Mouse (Mus musculus) heart, embryonic 16.5 days (tissue): Measurements from ENCODE around the gene 1810024B03Rik. TPM values are rescaled to one million over a fixed set of nuclear protein-coding genes. Genes with fewer than 3 reads are reported as not detected.

ENCODE experiments used
- ATAC-seq: fragments of 200-750 bp; cut with Nextera tagmentation; replicated peaks from 2 replicates; pipeline ENCODE4 v1.8.0; 2017; ENCODE audit warnings: moderate number of reproducible peaks; ENCODE audit not compliant: insufficient read depth, low FRiP score; ENCODE audit errors: extremely low read depth
- H3K27ac ChIP-seq: fragments of 300-500 bp; sonication (generic); 2 replicates; pipeline ENCODE4 v1.5.1; 2014; ENCODE audit warnings: mild to moderate bottlenecking, low read length, control low read depth, moderate library complexity
- H3K27me3 ChIP-seq: fragments of 300-500 bp; sonication (generic); 2 replicates; pipeline ENCODE4 v1.6.1; 2014; ENCODE audit warnings: low read length, mixed read lengths; ENCODE audit not compliant: control insufficient read depth, insufficient read depth
- H3K36me3 ChIP-seq: fragments of 300-500 bp; sonication (generic); 2 replicates; pipeline ENCODE4 v1.6.1; 2014; ENCODE audit not compliant: control insufficient read depth, insufficient read depth
- H3K4me1 ChIP-seq: fragments of 300-500 bp; sonication (generic); 2 replicates; pipeline ENCODE4 v1.6.1; 2014; ENCODE audit warnings: low read length, mixed read lengths; ENCODE audit not compliant: control insufficient read depth, insufficient read depth
- H3K4me2 ChIP-seq: fragments of 300-500 bp; sonication (generic); 2 replicates; pipeline ENCODE4 v1.6.1; 2014; ENCODE audit warnings: low read depth, mild to moderate bottlenecking, control low read depth, low read length
- H3K4me3 ChIP-seq: fragments of 300-500 bp; sonication (generic); 2 replicates; pipeline ENCODE4 v1.5.1; 2014; ENCODE audit warnings: mild to moderate bottlenecking, control low read depth, low read length
- H3K9ac ChIP-seq: fragments of 300-500 bp; sonication (generic); 2 replicates; pipeline ENCODE4 v1.6.1; 2014; ENCODE audit warnings: low read length, control low read depth
- H3K9me3 ChIP-seq: fragments of 300-500 bp; sonication (generic); replicated peaks from 2 replicates; pipeline ENCODE4 v1.6.1; 2016; ENCODE audit warnings: low read length; ENCODE audit not compliant: control insufficient read depth
- WGBS: fragments of 180-500 bp; shearing (Covaris S2); extraction: QIAGEN DNeasy Blood & Tissue Kit; methylation state at CpG from one replicate; pipeline ENCODE4 v1.1.7; 2014; 5-methylcytosine and 5-hydroxymethylcytosine counted together
- polyA plus RNA-seq: library from polyadenylated mRNA; unstranded; fragments of >200 nt; fragmentation: Nextera tagmentation; extraction: Ambion mirVana; gene quantifications from 2 replicates; pipeline ENCODE4 v1.2.1, GENCODE M21; 2015

Gene 1810024B03Rik
- polyA plus RNA-seq, 1 experiment from 2014 or later, result 0.93 TPM

DNA sequence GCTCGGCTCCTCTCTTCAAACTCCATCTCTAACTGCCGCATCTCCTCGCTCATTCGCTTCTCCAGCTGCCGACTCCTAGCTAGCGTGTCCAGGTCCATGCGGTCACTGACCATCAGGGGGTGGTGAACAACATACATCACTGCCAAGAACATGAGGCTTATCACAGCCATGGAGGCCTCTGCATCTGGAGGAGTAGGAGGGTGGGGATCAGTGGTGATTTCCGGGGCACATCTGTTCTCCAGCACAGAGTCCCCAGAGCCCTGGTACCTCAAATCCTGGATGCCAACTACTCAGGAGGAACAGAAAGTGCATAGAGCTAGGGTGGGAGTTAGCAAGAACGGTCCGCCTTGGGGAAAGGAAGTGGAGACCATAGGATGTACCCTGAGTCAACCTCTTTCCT, 66.0 kb downstream of the 1810024B03Rik start:
- Histone ChIP-seq H3K27me3 (no peaks in the 10 kb centered on the region), H3K9me3 (peaks cover 3% of the 10 kb centered on the region), H3K4me2 (peak overlapping the region; percentile 68), H3K9ac (peak overlapping the region; percentile 76), H3K4me1 (peaks cover 20% of the 10 kb centered on the region), H3K36me3 (peaks cover 8% of the 10 kb centered on the region), H3K4me3 (peak overlapping the region; percentile 69), H3K27ac (no peak overlapping the region)
- no peak for ATAC-seq
- WGBS, result 71% methylated on average over 10 of the region's 10 CpGs

DNA sequence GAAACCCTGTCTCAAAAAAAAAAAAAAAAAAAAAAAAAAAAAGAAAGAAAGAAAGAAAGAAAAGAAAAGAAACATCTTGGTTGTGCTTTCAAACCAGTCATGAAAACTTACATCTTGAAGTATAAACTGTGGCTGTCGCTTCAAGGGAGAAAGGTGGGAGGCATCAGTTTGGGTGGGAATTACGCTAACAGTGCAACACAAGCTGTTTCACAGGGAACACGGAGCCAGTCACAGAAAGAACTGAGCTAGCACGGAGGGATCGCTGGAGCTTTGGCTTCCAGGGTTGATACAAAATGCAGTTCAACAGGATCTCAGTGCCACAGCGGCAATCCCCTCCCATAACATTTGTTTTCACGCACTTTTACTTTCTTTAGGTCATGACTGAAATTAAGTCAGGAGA, 68.1 kb downstream of the 1810024B03Rik start:
- peaks cover 8% of the 10 kb centered on the region for H3K36me3 ChIP-seq
- no peaks in the 10 kb centered on the region for H3K27me3 ChIP-seq
- ATAC-seq, result no peak
- peaks cover 28% of the 10 kb centered on the region for H3K4me1 ChIP-seq
- whole genome bisulfite sequencing, result 92% methylated on average over 7 of the region's 7 CpGs
- no peak overlapping the region for H3K9ac ChIP-seq
- H3K4me2 ChIP-seq, result no peak overlapping the region
- no peak overlapping the region for H3K4me3 ChIP-seq
- H3K27ac ChIP-seq, result no peak overlapping the region
- peaks cover 3% of the 10 kb centered on the region for H3K9me3 ChIP-seq

DNA sequence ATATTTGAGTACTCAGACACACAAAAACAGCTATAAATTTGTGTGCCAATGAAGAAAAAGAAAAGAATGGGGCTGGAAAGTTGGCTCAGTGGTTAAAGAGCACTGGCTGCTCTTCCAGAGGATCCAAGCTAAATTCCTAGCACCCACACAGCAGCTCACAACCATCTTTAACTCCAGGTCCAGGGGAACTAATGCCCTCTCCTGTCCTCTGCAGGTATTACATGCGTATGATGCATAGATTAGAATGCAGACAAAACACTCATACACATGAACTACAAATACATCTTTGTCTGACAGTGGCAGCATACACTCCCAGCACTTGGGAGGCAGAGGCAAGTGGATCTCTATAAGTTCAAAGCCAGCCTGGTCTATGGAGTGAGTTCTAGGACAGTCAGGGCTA, 68.5 kb downstream of the 1810024B03Rik start:
- Histone ChIP-seq H3K4me2 (no peak overlapping the region), H3K36me3 (peaks cover 8% of the 10 kb centered on the region), H3K27ac (no peak overlapping the region), H3K9me3 (peaks cover 3% of the 10 kb centered on the region), H3K9ac (no peak overlapping the region), H3K4me3 (no peak overlapping the region), H3K27me3 (no peaks in the 10 kb centered on the region), H3K4me1 (peaks cover 28% of the 10 kb centered on the region)
- WGBS, result 97% methylated on average over 1 of the region's 1 CpGs
- no peak for ATAC-seq

DNA sequence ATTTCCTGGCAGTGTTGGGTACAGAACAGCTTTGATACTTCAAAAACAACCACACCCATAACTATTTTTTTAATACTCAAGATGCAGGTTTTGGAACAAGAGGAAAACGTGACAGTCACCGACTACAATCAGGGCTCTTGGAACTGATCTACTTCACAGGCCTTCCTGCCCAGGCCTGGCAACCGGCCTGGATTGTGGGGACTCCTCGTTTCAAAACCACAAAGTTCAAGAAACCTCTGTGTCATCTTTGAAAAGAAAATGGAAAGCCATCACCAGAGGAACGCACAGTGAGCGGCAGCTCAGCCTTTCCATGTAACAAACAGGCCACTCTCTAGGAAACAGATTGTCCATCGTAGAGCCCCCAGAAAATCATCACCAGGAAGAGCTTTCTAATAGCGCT, 69.0 kb downstream of the 1810024B03Rik start:
- H3K27me3 ChIP-seq, result no peaks in the 10 kb centered on the region
- no peak overlapping the region for H3K4me2 ChIP-seq
- H3K27ac ChIP-seq, result no peak overlapping the region
- peaks cover 28% of the 10 kb centered on the region for H3K4me1 ChIP-seq
- ATAC-seq, result no peak
- H3K9me3 ChIP-seq, result peaks cover 3% of the 10 kb centered on the region
- 85% methylated on average over 8 of the region's 8 CpGs for WGBS
- H3K4me3 ChIP-seq, result no peak overlapping the region
- peaks cover 8% of the 10 kb centered on the region for H3K36me3 ChIP-seq
- H3K9ac ChIP-seq, result no peak overlapping the region

DNA sequence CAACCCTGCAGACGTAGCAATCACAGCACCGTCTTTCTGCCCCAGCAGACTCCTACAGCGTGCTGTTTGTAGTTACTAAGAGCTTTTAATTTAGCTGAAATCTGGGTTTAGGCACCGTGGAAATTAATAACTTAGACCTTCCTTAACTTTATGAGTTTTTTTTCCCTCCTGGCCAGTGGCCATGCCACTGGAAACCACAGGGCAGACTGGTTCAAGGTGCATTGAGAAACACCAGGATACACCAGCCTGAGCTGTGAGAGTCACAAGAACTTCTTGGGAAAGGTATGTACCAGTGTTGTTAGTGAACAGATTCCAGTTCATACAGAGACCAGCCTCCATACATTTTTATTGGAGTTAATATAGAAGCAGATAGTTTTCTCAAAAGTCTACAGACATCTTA, 69.6 kb downstream of the 1810024B03Rik start:
- no peak for ATAC-seq
- Histone ChIP-seq H3K9ac (no peak overlapping the region), H3K27ac (no peak overlapping the region), H3K4me1 (peaks cover 28% of the 10 kb centered on the region), H3K27me3 (no peaks in the 10 kb centered on the region), H3K9me3 (peaks cover 3% of the 10 kb centered on the region), H3K4me2 (no peak overlapping the region), H3K4me3 (no peak overlapping the region), H3K36me3 (peaks cover 8% of the 10 kb centered on the region)
- WGBS, result 77% methylated on average over 4 of the region's 4 CpGs

DNA sequence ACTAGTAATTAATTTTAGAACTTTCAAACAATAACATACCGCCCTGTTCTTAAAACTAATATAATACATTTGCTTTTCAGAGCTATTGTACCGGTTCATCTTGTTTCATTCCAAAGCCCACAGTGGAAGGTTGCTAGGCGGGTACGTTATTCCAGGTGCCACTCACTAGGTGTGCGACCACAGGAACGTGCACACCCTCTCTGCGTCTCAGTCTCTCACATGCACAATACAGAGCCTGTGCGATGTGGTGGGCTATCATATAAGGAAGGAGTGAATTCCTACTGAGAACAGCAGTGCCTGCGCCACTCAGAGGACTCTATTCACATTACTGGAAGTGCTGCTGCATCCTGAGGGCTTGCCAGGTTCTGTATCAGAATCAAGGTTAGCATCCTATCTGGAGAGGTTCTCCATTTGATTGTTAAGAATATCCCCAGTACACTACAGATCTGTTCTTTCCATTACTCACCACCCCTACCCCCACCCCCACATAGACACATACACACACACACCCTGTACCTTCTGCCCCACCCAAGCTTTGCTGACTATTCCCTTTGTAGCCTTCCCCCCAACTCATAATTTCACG, 70.2 kb downstream of the 1810024B03Rik start:
- Histone ChIP-seq H3K27ac (no peak overlapping the region), H3K9ac (no peak overlapping the region)

DNA sequence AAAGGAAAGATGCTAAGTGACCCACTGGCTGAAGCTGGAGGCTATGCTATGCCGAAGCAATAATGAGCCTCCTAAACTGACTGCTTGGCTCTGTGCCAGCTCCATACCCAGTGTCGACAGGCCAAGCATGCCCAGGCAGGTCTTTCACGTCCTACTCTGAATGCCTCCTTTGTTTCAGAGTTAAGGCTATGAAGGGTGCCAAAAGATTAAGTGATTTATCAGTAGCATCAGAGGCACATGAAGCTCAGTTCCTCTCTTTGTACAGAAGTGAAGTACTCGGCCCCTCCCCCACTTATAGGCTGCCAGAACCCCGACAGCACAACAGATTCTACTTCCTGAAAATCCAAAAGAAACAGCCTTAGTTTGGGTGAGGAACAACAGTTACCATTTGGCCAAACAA, 71.1 kb downstream of the 1810024B03Rik start:
- Histone ChIP-seq H3K9ac (0 out of 2 replicates have a peak overlapping the region, but pooled peaks have one; percentile 21), H3K27me3 (no peaks in the 10 kb centered on the region), H3K36me3 (peaks cover 8% of the 10 kb centered on the region), H3K9me3 (peaks cover 3% of the 10 kb centered on the region), H3K27ac (peak overlapping the region; percentile 64), H3K4me1 (peaks cover 33% of the 10 kb centered on the region), H3K4me2 (peak overlapping the region; percentile 46), H3K4me3 (no peak overlapping the region)
- peak; percentile 42 for ATAC-seq
- 2% methylated on average over 5 of the region's 5 CpGs for WGBS

More for the DNA sequence above, 70.2 kb downstream of the 1810024B03Rik start:
- peaks cover 32% of the 10 kb centered on the region for H3K4me1 ChIP-seq
- no peak for ATAC-seq
- no peak overlapping the region for H3K4me2 ChIP-seq
- peaks cover 8% of the 10 kb centered on the region for H3K36me3 ChIP-seq
- H3K4me3 ChIP-seq, result no peak overlapping the region
- H3K27me3 ChIP-seq, result no peaks in the 10 kb centered on the region
- peaks cover 3% of the 10 kb centered on the region for H3K9me3 ChIP-seq
- WGBS, result 79% methylated on average over 10 of the region's 10 CpGs

Other genes starting within 250 kb of the 1810024B03Rik start
- 8.1 and 9.2 TPM in 2 replicates for gene Ap4e1, start 199.6 kb downstream of the 1810024B03Rik start, polyA plus RNA-seq
- gene Blvra, start 137.6 kb downstream of the 1810024B03Rik start, polyA plus RNA-seq, result 42.8 and 48.4 TPM in 2 replicates
- gene Ncaph, start 74.3 kb downstream of the 1810024B03Rik start, polyA plus RNA-seq, result 54.5 and 58.2 TPM in 2 replicates
- 13.5 and 14.3 TPM in 2 replicates for gene Itpripl1, start 64.8 kb downstream of the 1810024B03Rik start, polyA plus RNA-seq
- 40.4 and 41.7 TPM in 2 replicates for gene Snrnp200, start 106 bp upstream of the 1810024B03Rik start, polyA plus RNA-seq
- gene Ciao1, start 39.5 kb upstream of the 1810024B03Rik start, polyA plus RNA-seq, result 59.6 and 68.9 TPM in 2 replicates
- 20.3 and 23.4 TPM in 2 replicates for gene Tmem127, start 39.6 kb upstream of the 1810024B03Rik start, polyA plus RNA-seq
- 113 and 115 TPM in 2 replicates for gene Stard7, start 61.9 kb upstream of the 1810024B03Rik start, polyA plus RNA-seq
- gene Dusp2, start 127.9 kb upstream of the 1810024B03Rik start, polyA plus RNA-seq, result 10.4 and 18.1 TPM in 2 replicates
- gene Astl, start 130.4 kb upstream of the 1810024B03Rik start, polyA plus RNA-seq, result not detected in 2 replicates
- 1.3 and 1.4 TPM in 2 replicates for gene Adra2b, start 154.9 kb upstream of the 1810024B03Rik start, polyA plus RNA-seq
- 0.35 and 0.44 TPM in 2 replicates for gene Gpat2, start 216.9 kb upstream of the 1810024B03Rik start, polyA plus RNA-seq
- gene Fahd2a, start 236.3 kb upstream of the 1810024B03Rik start, polyA plus RNA-seq, result 27.8 and 31.8 TPM in 2 replicates